Mouse (Mus musculus): Measurements from ENCODE around the gene Rbck1.

GRCm38 (mm10) chr2:152367917-152368316, 35.5 kb upstream of the Rbck1 start:
- TF ChIP-seq CTCF (IDR thresholded peaks at IDR 0.05; ENCODE audit: control insufficient read depth, insufficient read depth, insufficient read length), result no peak
- no peak for TF ChIP-seq MAX (IDR thresholded peaks at IDR 0.05)
- TF ChIP-seq USF1 (IDR thresholded peaks at IDR 0.05; ENCODE audit: low read depth), result no peak
- TF ChIP-seq MYOD1 (IDR thresholded peaks at IDR 0.05; ENCODE audit: control insufficient read depth, insufficient read length, low read depth), result no peak
- no peak for TF ChIP-seq MYOG (IDR thresholded peaks at IDR 0.05; ENCODE audit: control insufficient read depth, extremely low read depth, insufficient read length)
- TF ChIP-seq FOSL1 (IDR thresholded peaks at IDR 0.05; ENCODE audit: insufficient read depth, low read length, poor library complexity, severe bottlenecking), result no peak
- TF ChIP-seq CEBPB (IDR thresholded peaks at IDR 0.05; ENCODE audit: low read depth), result no peak
